Mouse (Mus musculus) ES-E14 (cell line): ENCODE results near the gene Ptpn1.

ENCODE experiments used
- CHD2 ChIP-seq: IDR thresholded peaks from 2 replicates; pipeline ENCODE4 v1.6.1; 2014; ENCODE audit warnings: mild to moderate bottlenecking, low read depth, low read length, inconsistent platforms
- MAFK ChIP-seq: IDR thresholded peaks from 2 replicates; pipeline ENCODE4 v1.6.1; 2014; ENCODE audit warnings: mild to moderate bottlenecking, low read depth, low read length, inconsistent platforms; ENCODE audit not compliant: insufficient read depth
- ZNF384 ChIP-seq: IDR thresholded peaks from 2 replicates; pipeline ENCODE4 v1.6.1; 2012; ENCODE audit warnings: low read depth, low read length, inconsistent platforms

GRCm38 (mm10) chr2:167939632-167940399, 8.0 kb downstream of the Ptpn1 start:
- TF ChIP-seq MAFK (no peak), ZNF384 (no peak), CHD2 (no peak)
